Mouse (Mus musculus): ENCODE measurements around the gene Isoc2b.

DNA sequence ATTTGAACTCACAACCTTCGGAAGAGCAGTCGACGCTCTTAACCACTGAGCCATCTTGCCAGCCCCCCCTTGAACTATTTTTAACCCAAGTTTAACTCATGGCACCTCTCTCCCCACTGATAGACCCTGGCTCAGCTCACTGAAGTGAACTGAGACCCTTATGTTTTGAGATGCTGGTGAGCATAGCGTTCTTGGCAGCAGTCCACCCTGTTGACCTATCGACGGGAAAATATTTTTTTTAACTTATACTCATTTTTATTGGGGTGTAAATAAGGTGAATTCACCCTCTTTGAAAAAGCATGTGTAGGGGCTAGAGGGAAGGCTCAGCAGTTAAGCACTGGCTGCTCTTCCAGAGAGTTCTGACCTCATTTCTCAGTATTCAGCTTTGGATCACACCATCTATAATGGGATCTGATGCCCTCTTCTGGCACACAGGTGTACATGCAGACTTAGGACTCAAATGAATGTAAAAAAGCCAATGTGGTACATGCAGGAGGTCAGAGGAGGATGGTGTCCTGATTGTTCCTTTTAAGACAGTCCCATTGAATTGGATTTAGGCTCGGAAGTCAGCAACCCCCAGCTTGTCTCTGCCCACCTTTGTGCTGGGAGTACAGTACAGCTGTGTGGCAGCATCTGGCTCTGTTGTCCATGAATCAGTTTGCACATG lies 74.2 kb downstream of the Isoc2b start:
- TF ChIP-seq CTCF (IDR thresholded peaks at IDR 0.05; ENCODE audit: low read depth) (peak; percentile 75), EP300 (IDR thresholded peaks at IDR 0.05; ENCODE audit: low read depth) (no peak)
